Comparison of ENCODE assay signal across 8 mouse cellular contexts in the genomic region with DNA sequence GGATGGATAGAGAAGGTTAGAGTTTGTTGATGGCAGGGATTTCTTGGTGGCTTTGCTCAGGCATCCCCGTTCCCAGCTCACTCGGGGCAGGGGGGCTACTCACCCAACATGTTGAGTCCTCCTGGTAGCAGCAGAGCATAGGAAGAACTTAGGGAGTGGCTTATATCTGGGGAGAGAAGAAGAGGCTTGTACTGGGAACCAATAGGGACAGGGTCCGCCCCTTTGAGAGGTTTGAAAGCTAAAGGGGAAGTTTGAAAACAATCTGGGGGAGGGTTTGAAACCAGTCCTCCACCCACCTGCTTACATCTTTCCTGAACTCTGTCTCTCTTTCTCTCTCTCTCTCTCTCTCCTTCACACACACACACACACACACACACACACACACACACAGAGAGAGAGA. TPM values are rescaled to one million over a fixed set of nuclear protein-coding genes. Genes with fewer than 3 reads are reported as not detected.
DNase-seq lines count a peak whose midpoint lies in the region; ATAC-seq lines count a peak whose summit lies in the region.

TSS of gene Ifi27l2a (minus strand) at position 157 of the 400 bp plus-strand sequence.

- H3K27ac ChIP-seq in liver, embryonic 16.5 days (ENCODE audit: low read length) = no peak within 1 kb of the TSS
- no peak within 1 kb of the TSS for H3K27ac ChIP-seq in liver, embryonic 11.5 days (ENCODE audit: low read depth, low read length)
- H3K27ac ChIP-seq in stomach, embryonic 16.5 days (ENCODE audit: low read length) = no peak within 1 kb of the TSS
- H3K27ac ChIP-seq in hindbrain, embryonic 13.5 days = no peak within 1 kb of the TSS

- H3K4me1 ChIP-seq in liver, embryonic 16.5 days (ENCODE audit: control insufficient read depth, low read depth, low read length) = no peaks in the 10 kb centered on the region
- H3K4me1 ChIP-seq in liver, embryonic 11.5 days (replicated peaks; ENCODE audit: control insufficient read depth, insufficient read depth, low read length) = no peaks in the 10 kb centered on the region
- H3K4me1 ChIP-seq in stomach, embryonic 16.5 days (ENCODE audit: control insufficient read depth, insufficient read depth, low read length) = no peaks in the 10 kb centered on the region
- no peaks in the 10 kb centered on the region for H3K4me1 ChIP-seq in hindbrain, embryonic 13.5 days (replicated peaks)

- no peak within 1 kb of the TSS for H3K4me3 ChIP-seq in liver, embryonic 16.5 days (ENCODE audit: low read depth, low read length)
- H3K4me3 ChIP-seq in liver, embryonic 11.5 days (ENCODE audit: low read depth, low read length) = no peak within 1 kb of the TSS
- 0 out of 2 replicates have a peak within 1 kb of the TSS, but pooled peaks have one; percentile 9 for H3K4me3 ChIP-seq in stomach, embryonic 16.5 days (replicated peaks; ENCODE audit: low read length)
- no peak within 1 kb of the TSS for H3K4me3 ChIP-seq in hindbrain, embryonic 13.5 days

- peak; percentile 13; the same call in 1 of the 2 replicates for ATAC-seq in liver, embryonic 16.5 days (ENCODE audit: low read depth)
- ATAC-seq in liver, embryonic 11.5 days (replicated peaks; ENCODE audit: low FRiP score) = no peak
- peak; percentile 79 to 84 for ATAC-seq in hematopoietic stem cell, adult 5-6 weeks (replicated peaks in 1 of 2; ENCODE audit: insufficient read depth in 1 of 2, low FRiP score in 2 of 2, low TSS enrichment in 1 of 2, low read depth in 1 of 2, poor library complexity in 2 of 2, severe bottlenecking in 2 of 2)
- ATAC-seq in stomach, embryonic 16.5 days (ENCODE audit: insufficient read depth, low FRiP score) = no peak
- no peak for ATAC-seq in hindbrain, embryonic 13.5 days (ENCODE audit: low FRiP score)
- ATAC-seq in frontal cortex, adult (ENCODE audit: low TSS enrichment) = no peak

- H3K27me3 ChIP-seq in liver, embryonic 16.5 days (ENCODE audit: control insufficient read depth, insufficient read depth, low read depth, low read length) = no peaks in the 10 kb centered on the region
- no peaks in the 10 kb centered on the region for H3K27me3 ChIP-seq in liver, embryonic 11.5 days (replicated peaks; ENCODE audit: control insufficient read depth, insufficient read depth, low read length)
- no peaks in the 10 kb centered on the region for H3K27me3 ChIP-seq in stomach, embryonic 16.5 days (ENCODE audit: control insufficient read depth, insufficient read depth, low read length)
- no peaks in the 10 kb centered on the region for H3K27me3 ChIP-seq in hindbrain, embryonic 13.5 days

- no peak within 1 kb of the TSS for H3K4me2 ChIP-seq in liver, embryonic 16.5 days (ENCODE audit: low read depth, low read length)
- H3K4me2 ChIP-seq in liver, embryonic 11.5 days = no peak within 1 kb of the TSS
- H3K4me2 ChIP-seq in stomach, embryonic 16.5 days (ENCODE audit: low read depth, low read length) = no peak within 1 kb of the TSS
- H3K4me2 ChIP-seq in hindbrain, embryonic 13.5 days = no peak within 1 kb of the TSS

- H3K9ac ChIP-seq in liver, embryonic 16.5 days (ENCODE audit: low read depth, low read length) = no peak within 1 kb of the TSS
- no peak within 1 kb of the TSS for H3K9ac ChIP-seq in liver, embryonic 11.5 days (ENCODE audit: low read depth, low read length)
- no peak within 1 kb of the TSS; the same call in 1 of the 2 replicates for H3K9ac ChIP-seq in stomach, embryonic 16.5 days (ENCODE audit: low read length)
- no peak within 1 kb of the TSS for H3K9ac ChIP-seq in hindbrain, embryonic 13.5 days

- H3K36me3 ChIP-seq in liver, embryonic 16.5 days (ENCODE audit: control insufficient read depth, insufficient read depth) = no peaks in the 10 kb centered on the region
- no peaks in the 10 kb centered on the region for H3K36me3 ChIP-seq in liver, embryonic 11.5 days (ENCODE audit: control insufficient read depth, insufficient read depth, low read length)
- no peaks in the 10 kb centered on the region for H3K36me3 ChIP-seq in stomach, embryonic 16.5 days (ENCODE audit: control insufficient read depth, insufficient read depth, low read length)
- no peaks in the 10 kb centered on the region for H3K36me3 ChIP-seq in hindbrain, embryonic 13.5 days

- H3K9me3 ChIP-seq in liver, embryonic 16.5 days (replicated peaks; ENCODE audit: control insufficient read depth, low read length) = no peaks in the 10 kb centered on the region
- no peaks in the 10 kb centered on the region for H3K9me3 ChIP-seq in liver, embryonic 11.5 days (ENCODE audit: control insufficient read depth, low read length)
- no peaks in the 10 kb centered on the region for H3K9me3 ChIP-seq in stomach, embryonic 16.5 days (replicated peaks; ENCODE audit: control insufficient read depth, low read length)
- H3K9me3 ChIP-seq in hindbrain, embryonic 13.5 days = no peaks in the 10 kb centered on the region

- WGBS in liver, embryonic 16.5 days (ENCODE audit: insufficient replicate concordance) = 47% methylated on average over 3 of the region's 3 CpGs
- 45% methylated on average over 3 of the region's 3 CpGs for WGBS in liver, embryonic 11.5 days
- WGBS in stomach, embryonic 16.5 days = 55% methylated on average over 3 of the region's 3 CpGs
- WGBS in hindbrain, embryonic 13.5 days = 67% methylated on average over 3 of the region's 3 CpGs

- DNase-seq in liver, embryonic 11.5 days (ENCODE audit: low spot score) = no peak
- DNase-seq in adrenal gland, adult 8-10 months = no peak
- DNase-seq in left cerebral cortex, adult 11 months (ENCODE audit: low spot score) = no peak

RNA-seq across cellular contexts. Expression of gene Ifi27l2a, which starts in this region (rescaled TPM):
- 8.1 and 9.6 TPM in 2 replicates for polyA plus RNA-seq in liver, embryonic 16.5 days (2015; fragmentation: Nextera tagmentation; extraction: Ambion mirVana)
- polyA plus RNA-seq in liver, embryonic 11.5 days (2014; fragmentation: Nextera tagmentation; extraction: Ambion mirVana) = 1.2 and 1.5 TPM in 2 replicates
- total RNA-seq in adrenal gland, adult 8-10 months (2022) = 100 to 1,000 TPM; 264 to 566 (median 340) TPM
- total RNA-seq in hematopoietic stem cell, adult 5-6 weeks (2017) = 25.4 and 57.7 TPM in 2 replicates
- polyA plus RNA-seq in stomach, embryonic 16.5 days (2015; fragmentation: Nextera tagmentation; extraction: Ambion mirVana) = 17.0 and 18.1 TPM in 2 replicates
- 4.2 and 4.6 TPM in 2 replicates for polyA plus RNA-seq in hindbrain, embryonic 13.5 days (2015; fragmentation: Nextera tagmentation; extraction: Ambion mirVana)

Comparison
In these comparisons a context has a peak if more than half of its experiments do, and no peak if none do; other contexts are left out.
1. ATAC-seq: peak in liver, embryonic 16.5 days (single experiment) and hematopoietic stem cell, adult 5-6 weeks (2 of 2); none in liver, embryonic 11.5 days (single experiment), stomach, embryonic 16.5 days (single experiment), hindbrain, embryonic 13.5 days (single experiment) and frontal cortex, adult (single experiment).